Mouse (Mus musculus) heart, adult 2 months (tissue): ENCODE data around the gene Gng10.

Experiments
- EP300 ChIP-seq: fragments of 200-500 bp; IDR thresholded peaks from 2 replicates; pipeline ENCODE4 v1.6.1; 2011; ENCODE audit warnings: low read depth, low read length, control low read depth; ENCODE audit not compliant: insufficient read depth
- POLR2A ChIP-seq: fragments of 200-500 bp; IDR thresholded peaks from 2 replicates; pipeline ENCODE4 v1.6.1; 2011; ENCODE audit warnings: mild to moderate bottlenecking, low read depth, low read length, control low read depth; ENCODE audit not compliant: insufficient read depth

- TF ChIP-seq EP300 (peak; percentile 69; the same call in 1 of the 2 replicates), POLR2A (no peak)
These were observed 35.2 kb upstream of the Gng10 start for GRCm38 (mm10) chr4:58999686-59000085.
